Mouse (Mus musculus): ENCODE data around the gene Etv6. TPM values are rescaled to one million over a fixed set of nuclear protein-coding genes. Genes with fewer than 3 reads are reported as not detected.

Etv6 gene
- total RNA-seq, 2 experiments from 2014 or later = 19.4 to 22.4 TPM

DNA sequence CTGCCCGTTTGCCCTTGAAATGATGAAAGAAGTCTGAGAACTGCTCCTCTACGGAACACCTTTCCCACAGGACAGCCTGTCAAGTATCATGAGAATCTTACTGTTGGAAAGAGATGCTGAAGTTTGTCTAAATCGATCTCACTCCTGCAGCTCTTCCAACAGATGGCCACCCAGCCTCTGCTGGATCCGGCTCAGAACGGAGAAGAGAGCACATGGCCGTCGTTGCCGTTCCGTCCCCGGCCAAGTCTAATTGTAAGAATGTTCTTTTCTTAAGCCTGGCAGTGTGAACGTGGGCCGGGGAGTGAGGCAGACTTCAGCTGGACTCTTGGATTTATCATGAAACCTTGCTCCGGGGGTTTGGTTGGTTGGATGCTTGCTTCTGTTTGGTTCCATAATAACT is 281.9 kb downstream of the Etv6 start:
- DNase-seq (ENCODE audit: low spot score in 2 of 2) = no peak

Other genes with a start within 250 kb of the Etv6 start
- not detected for gene Kap, start 181.9 kb upstream of the Etv6 start, total RNA-seq (2021)